Mouse (Mus musculus): ENCODE results near the gene Ggct.

DNA sequence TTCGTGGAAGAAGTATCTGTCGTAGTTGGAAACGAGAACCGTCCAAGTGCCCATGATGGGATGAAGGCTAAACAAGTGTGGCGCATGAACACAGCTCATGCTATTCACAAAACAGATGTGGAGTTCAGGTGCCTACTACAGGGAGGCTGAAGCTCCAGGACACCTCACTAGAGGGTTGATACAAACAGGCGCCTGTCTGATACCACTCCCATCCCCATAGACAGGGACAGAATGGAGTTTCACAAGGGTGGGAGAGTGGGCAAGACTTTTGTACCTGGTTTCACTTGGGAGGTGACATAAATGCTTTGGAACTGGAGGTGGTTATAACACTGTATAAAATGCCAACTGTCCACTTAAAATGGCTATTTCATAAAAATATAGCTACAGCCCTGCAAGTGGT is 13.3 kb downstream of the Ggct start:
- TF ChIP-seq CTCF (IDR thresholded peaks at IDR 0.05; ENCODE audit: low read depth) (no peak), EP300 (IDR thresholded peaks at IDR 0.05; ENCODE audit: low read depth) (no peak)
